Mouse (Mus musculus) neural tube, embryonic 12.5 days (tissue): Measurements from ENCODE around the gene Ssu2. TPM values are rescaled to one million over a fixed set of nuclear protein-coding genes. Genes with fewer than 3 reads are reported as not detected.

Source experiments
- ATAC-seq: fragments of 200-750 bp; cut with Nextera tagmentation; 2 replicates; pipeline ENCODE4 v1.8.0; 2017; ENCODE audit warnings: low read depth, mild to moderate bottlenecking, moderate TSS enrichment, moderate library complexity; ENCODE audit not compliant: low FRiP score
- H3K27ac ChIP-seq: fragments of 300-500 bp; sonication (generic); 2 replicates; pipeline ENCODE4 v1.5.1; 2016
- H3K27me3 ChIP-seq: fragments of 300-500 bp; sonication (generic); replicated peaks from 2 replicates; pipeline ENCODE4 v1.6.1; 2016; ENCODE audit warnings: mild to moderate bottlenecking
- H3K36me3 ChIP-seq: fragments of 300-500 bp; sonication (generic); 2 replicates; pipeline ENCODE4 v1.6.1; 2016; ENCODE audit warnings: mild to moderate bottlenecking
- H3K4me1 ChIP-seq: fragments of 300-500 bp; sonication (generic); 2 replicates; pipeline ENCODE4 v1.6.1; 2016
- H3K4me2 ChIP-seq: fragments of 300-500 bp; sonication (generic); replicated peaks from 2 replicates; pipeline ENCODE4 v1.6.1; 2016; ENCODE audit warnings: mild to moderate bottlenecking
- H3K4me3 ChIP-seq: fragments of 300-500 bp; sonication (generic); 2 replicates; pipeline ENCODE4 v1.5.1; 2016
- H3K9ac ChIP-seq: fragments of 300-500 bp; sonication (generic); 2 replicates; pipeline ENCODE4 v1.6.1; 2016; ENCODE audit warnings: mild to moderate bottlenecking
- H3K9me3 ChIP-seq: fragments of 300-500 bp; sonication (generic); 2 replicates; pipeline ENCODE4 v1.6.1; 2016; ENCODE audit warnings: mild to moderate bottlenecking
- WGBS: fragments of 180-500 bp; shearing (Covaris S2); methylation state at CpG from one replicate; pipeline ENCODE4 v1.1.7; 2016; 5-methylcytosine and 5-hydroxymethylcytosine counted together
- polyA plus RNA-seq: library from polyadenylated mRNA; unstranded; fragments of >200 nt; fragmentation: Nextera tagmentation; extraction: Ambion mirVana; gene quantifications from 2 replicates; pipeline ENCODE4 v1.2.1, GENCODE M21; 2016

Gene Ssu2
- polyA plus RNA-seq, 1 experiment from 2014 or later, result 0.55 TPM

DNA sequence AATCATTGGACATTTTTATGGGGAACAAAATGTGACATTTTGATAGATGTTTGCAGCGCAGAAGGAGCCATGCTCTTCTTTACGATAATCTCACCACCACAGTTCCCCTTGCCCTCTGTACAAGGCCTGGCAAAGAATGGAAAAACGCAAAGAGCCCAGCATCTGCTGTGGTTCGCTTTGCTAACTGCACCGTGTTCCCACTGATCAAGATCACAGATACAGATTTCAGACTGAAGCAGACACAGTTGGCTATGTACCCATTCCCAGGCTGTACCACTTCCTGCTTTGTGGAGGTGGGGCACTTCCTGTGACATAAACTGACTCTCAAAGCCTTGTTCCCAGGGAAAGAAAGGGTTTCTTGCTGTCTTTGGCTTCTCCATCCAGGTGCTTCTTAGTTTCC lies 53.9 kb downstream of the Ssu2 start:
- Histone ChIP-seq H3K4me3 (no peak overlapping the region), H3K9ac (no peak overlapping the region), H3K4me1 (no peaks in the 10 kb centered on the region), H3K9me3 (no peaks in the 10 kb centered on the region), H3K27me3 (no peaks in the 10 kb centered on the region), H3K36me3 (no peaks in the 10 kb centered on the region), H3K27ac (no peak overlapping the region), H3K4me2 (no peak overlapping the region)
- 84% methylated on average over 5 of the region's 5 CpGs for WGBS
- no peak for ATAC-seq

GRCm38 (mm10) chr6:112331223-112331598 lies 56.6 kb downstream of the Ssu2 start:
- Histone ChIP-seq H3K27ac (no peak overlapping the region), H3K27me3 (no peaks in the 10 kb centered on the region), H3K4me2 (no peak overlapping the region), H3K4me3 (no peak overlapping the region), H3K4me1 (no peaks in the 10 kb centered on the region), H3K36me3 (no peaks in the 10 kb centered on the region), H3K9ac (no peak overlapping the region), H3K9me3 (no peaks in the 10 kb centered on the region)
- 50% methylated on average over 6 of the region's 6 CpGs for WGBS
- ATAC-seq, result no peak

DNA sequence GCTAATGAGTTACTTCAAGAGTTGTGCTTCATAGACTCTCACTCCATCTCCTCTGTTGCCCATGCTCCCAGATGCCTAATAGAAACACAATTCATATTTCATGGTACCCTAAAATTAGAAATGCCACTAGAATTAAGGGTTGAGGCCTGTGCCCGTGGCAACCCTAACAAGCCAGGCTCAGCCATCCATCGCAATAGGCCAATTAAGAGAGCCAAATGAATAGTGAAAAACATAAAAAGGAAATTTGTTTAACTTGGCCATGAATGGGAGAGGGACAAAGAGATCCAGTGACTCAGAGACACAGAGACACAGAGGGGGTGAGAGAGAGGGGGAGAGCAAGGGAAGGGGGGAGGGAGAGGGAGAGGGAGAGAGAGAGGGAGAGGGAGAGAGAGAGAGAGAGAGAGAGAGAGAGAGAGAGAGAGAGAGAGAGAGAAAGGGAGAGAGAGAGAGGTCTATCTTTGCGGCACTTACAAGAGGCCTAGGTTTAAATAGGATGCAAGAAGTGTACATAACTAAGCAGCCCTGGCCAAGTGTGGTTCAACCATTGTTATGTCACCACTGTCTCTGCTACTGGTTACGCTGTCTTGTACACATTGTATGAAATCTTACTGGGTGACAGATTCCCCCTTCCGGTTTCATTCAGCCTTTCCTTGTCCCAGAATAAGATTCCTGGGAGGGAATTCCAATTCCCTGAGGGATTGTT lies 57.2 kb downstream of the Ssu2 start:
- no peak overlapping the region for H3K4me2 ChIP-seq
- no peak overlapping the region for H3K4me3 ChIP-seq
- no peaks in the 10 kb centered on the region for H3K9me3 ChIP-seq
- no peak overlapping the region for H3K27ac ChIP-seq
- 69% methylated on average over 5 of the region's 5 CpGs for WGBS
- no peaks in the 10 kb centered on the region for H3K36me3 ChIP-seq
- ATAC-seq, result no peak
- H3K27me3 ChIP-seq, result no peaks in the 10 kb centered on the region
- H3K9ac ChIP-seq, result no peak overlapping the region
- H3K4me1 ChIP-seq, result no peaks in the 10 kb centered on the region

DNA sequence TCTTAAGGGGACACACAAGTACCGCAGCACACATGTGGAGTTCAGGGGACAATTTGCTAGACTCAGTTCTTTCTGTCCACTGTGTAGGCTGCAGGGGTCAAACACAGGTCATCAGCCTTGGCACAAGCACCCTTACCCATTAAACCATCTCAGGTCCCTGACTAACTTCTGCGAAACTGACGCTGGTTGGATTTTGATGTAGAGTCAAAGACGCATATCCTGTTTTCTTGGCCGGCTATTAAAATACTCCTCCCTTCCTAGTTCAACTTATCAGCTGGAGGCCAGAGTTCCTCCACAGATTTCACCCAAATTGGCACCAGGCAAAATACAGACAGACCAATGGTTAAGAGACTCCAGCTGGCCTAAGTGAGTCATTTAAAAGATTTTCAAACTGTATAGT lies 60.0 kb downstream of the Ssu2 start:
- no peak for ATAC-seq
- Histone ChIP-seq H3K27ac (no peak overlapping the region), H3K9me3 (no peaks in the 10 kb centered on the region), H3K9ac (no peak overlapping the region), H3K36me3 (no peaks in the 10 kb centered on the region), H3K4me1 (no peaks in the 10 kb centered on the region), H3K27me3 (no peaks in the 10 kb centered on the region), H3K4me3 (no peak overlapping the region), H3K4me2 (no peak overlapping the region)
- 86% methylated on average over 5 of the region's 5 CpGs for WGBS

DNA sequence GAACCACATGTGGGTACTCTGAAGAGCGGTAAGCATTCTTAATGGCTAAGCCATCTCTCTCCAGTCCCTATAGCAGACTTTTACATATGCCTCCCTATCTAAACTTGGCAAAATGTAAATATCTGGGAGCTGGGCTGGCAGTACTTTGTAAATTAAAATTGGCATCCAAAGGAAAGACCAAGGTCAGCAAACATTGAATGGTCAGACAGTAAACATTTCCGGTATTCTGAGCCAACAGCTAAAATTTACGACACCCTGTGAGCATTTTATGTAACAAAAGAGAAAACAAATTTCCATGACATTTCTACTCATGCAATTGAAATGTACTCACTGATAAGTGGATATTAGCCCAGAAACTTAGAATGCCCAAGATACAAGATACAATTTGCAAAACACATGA lies 62.6 kb downstream of the Ssu2 start:
- ATAC-seq, result no peak
- no peaks in the 10 kb centered on the region for H3K9me3 ChIP-seq
- no peaks in the 10 kb centered on the region for H3K27me3 ChIP-seq
- 90% methylated on average over 3 of the region's 3 CpGs for WGBS
- no peaks in the 10 kb centered on the region for H3K36me3 ChIP-seq
- no peak overlapping the region for H3K4me2 ChIP-seq
- H3K27ac ChIP-seq, result no peak overlapping the region
- no peak overlapping the region for H3K4me3 ChIP-seq
- no peak overlapping the region for H3K9ac ChIP-seq
- H3K4me1 ChIP-seq, result no peaks in the 10 kb centered on the region

- no peaks in the 10 kb centered on the region for H3K9me3 ChIP-seq
- no peak overlapping the region for H3K9ac ChIP-seq
- ATAC-seq, result no peak
- H3K4me3 ChIP-seq, result no peak overlapping the region
- H3K36me3 ChIP-seq, result no peaks in the 10 kb centered on the region
- no peaks in the 10 kb centered on the region for H3K4me1 ChIP-seq
- 85% methylated on average over 5 of the region's 5 CpGs for WGBS
- no peaks in the 10 kb centered on the region for H3K27me3 ChIP-seq
- H3K27ac ChIP-seq, result no peak overlapping the region
- H3K4me2 ChIP-seq, result no peak overlapping the region
These were observed 64.9 kb downstream of the Ssu2 start for GRCm38 (mm10) chr6:112322916-112323315.

- Histone ChIP-seq H3K9me3 (no peaks in the 10 kb centered on the region), H3K36me3 (no peaks in the 10 kb centered on the region), H3K27ac (no peak overlapping the region), H3K27me3 (no peaks in the 10 kb centered on the region), H3K9ac (no peak overlapping the region), H3K4me2 (no peak overlapping the region), H3K4me1 (no peaks in the 10 kb centered on the region), H3K4me3 (no peak overlapping the region)
- WGBS, result 34% methylated on average over 5 of the region's 5 CpGs
- no peak for ATAC-seq
These were observed 67.1 kb downstream of the Ssu2 start for GRCm38 (mm10) chr6:112320679-112321078.

DNA sequence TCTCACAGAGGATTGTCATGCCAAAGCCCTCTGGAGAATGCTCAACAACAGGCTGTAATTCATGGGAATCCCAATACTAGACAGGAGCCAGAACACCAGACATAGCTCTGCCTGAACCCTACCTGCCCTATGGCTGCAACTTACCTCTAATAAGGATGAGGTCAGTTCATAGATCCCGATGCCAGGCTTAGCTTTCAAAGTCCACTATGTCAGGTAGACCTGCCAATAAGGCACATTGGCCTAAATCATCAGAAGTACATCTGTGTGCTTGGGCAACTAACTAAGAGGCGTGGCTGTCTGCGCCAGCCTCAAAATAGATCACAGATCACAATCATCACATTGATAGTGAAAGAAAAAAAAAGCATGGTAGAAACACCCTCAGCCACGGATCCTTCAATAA lies 68.4 kb downstream of the Ssu2 start:
- Histone ChIP-seq H3K4me3 (no peak overlapping the region), H3K9me3 (no peaks in the 10 kb centered on the region)
- 91% methylated on average over 4 of the region's 4 CpGs for WGBS

DNA sequence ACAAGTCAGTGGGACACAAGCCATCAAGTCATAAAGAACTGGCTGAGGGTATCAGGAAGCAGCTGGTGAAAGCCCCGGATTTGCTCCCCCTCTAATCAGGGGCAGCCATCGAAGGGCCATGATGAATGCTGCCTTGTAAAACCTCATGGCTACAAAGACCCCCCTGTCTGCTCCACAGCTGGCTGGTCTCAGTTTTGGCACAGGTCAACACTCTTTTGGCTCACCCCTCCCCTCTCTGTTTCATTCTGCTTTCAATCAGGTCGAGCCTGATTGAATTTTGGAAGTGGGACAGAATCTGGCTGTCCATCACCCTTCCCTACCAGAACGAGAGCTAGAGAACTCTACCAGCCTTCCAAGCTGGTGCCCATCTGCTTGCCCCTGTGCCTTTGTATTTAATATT lies 76.4 kb downstream of the Ssu2 start:
- ATAC-seq, result no peak
- WGBS, result 26% methylated on average over 4 of the region's 4 CpGs
- Histone ChIP-seq H3K27me3 (no peaks in the 10 kb centered on the region), H3K4me1 (no peaks in the 10 kb centered on the region), H3K9ac (no peak overlapping the region), H3K27ac (no peak overlapping the region), H3K9me3 (no peaks in the 10 kb centered on the region), H3K4me3 (no peak overlapping the region), H3K4me2 (no peak overlapping the region), H3K36me3 (no peaks in the 10 kb centered on the region)

More for the DNA sequence above, 68.4 kb downstream of the Ssu2 start:
- no peak overlapping the region for H3K4me2 ChIP-seq
- H3K27ac ChIP-seq, result no peak overlapping the region
- H3K9ac ChIP-seq, result no peak overlapping the region
- H3K27me3 ChIP-seq, result no peaks in the 10 kb centered on the region
- no peak for ATAC-seq
- H3K36me3 ChIP-seq, result no peaks in the 10 kb centered on the region
- H3K4me1 ChIP-seq, result no peaks in the 10 kb centered on the region

GRCm38 (mm10) chr6:112309330-112309938 lies 78.4 kb downstream of the Ssu2 start:
- H3K9ac ChIP-seq, result no peak overlapping the region
- no peak overlapping the region for H3K4me2 ChIP-seq
- H3K4me3 ChIP-seq, result no peak overlapping the region
- 58% methylated on average over 6 of the region's 6 CpGs for WGBS
- H3K4me1 ChIP-seq, result no peaks in the 10 kb centered on the region
- no peaks in the 10 kb centered on the region for H3K36me3 ChIP-seq
- H3K9me3 ChIP-seq, result no peaks in the 10 kb centered on the region
- ATAC-seq, result no peak
- no peak overlapping the region for H3K27ac ChIP-seq
- no peaks in the 10 kb centered on the region for H3K27me3 ChIP-seq

Other genes starting within 250 kb of the Ssu2 start
- gene Lmcd1, start 114.3 kb downstream of the Ssu2 start, polyA plus RNA-seq, result 16.3 and 18.1 TPM in 2 replicates
- gene Cav3, start 71.5 kb upstream of the Ssu2 start, polyA plus RNA-seq, result 1.0 TPM in 2 replicates
- gene Oxtr, start 101.9 kb upstream of the Ssu2 start, polyA plus RNA-seq, result 0.36 and 0.85 TPM in 2 replicates